Comparison of ENCODE assay signal across 8 mouse cellular contexts in genomic region chr2:35609317-35609716, GRCm38 (mm10). TPM values are rescaled to one million over a fixed set of nuclear protein-coding genes. Genes with fewer than 3 reads are reported as not detected.
DNase-seq lines count a peak whose midpoint lies in the region; ATAC-seq and TF ChIP-seq lines count a peak whose summit lies in the region.

No protein-coding gene starts in this region.

- H3K9ac ChIP-seq in forebrain, postnatal 0 days, result no peak overlapping the region
- no peak overlapping the region for H3K9ac ChIP-seq in forebrain, embryonic 14.5 days (ENCODE audit: low read length)
- peak overlapping the region; percentile 49 for H3K9ac ChIP-seq in heart, embryonic 16.5 days (ENCODE audit: low read length)

- peaks cover 13% of the 10 kb centered on the region for H3K4me1 ChIP-seq in forebrain, postnatal 0 days (ENCODE audit: insufficient read depth)
- peaks cover 19% of the 10 kb centered on the region for H3K4me1 ChIP-seq in forebrain, embryonic 14.5 days (ENCODE audit: control insufficient read depth, insufficient read depth, low read length)
- peaks cover 70% of the 10 kb centered on the region for H3K4me1 ChIP-seq in heart, embryonic 16.5 days (ENCODE audit: control insufficient read depth, insufficient read depth, low read length)

- H3K4me2 ChIP-seq in forebrain, postnatal 0 days (ENCODE audit: low read depth), result no peak overlapping the region
- H3K4me2 ChIP-seq in forebrain, embryonic 14.5 days (ENCODE audit: low read length), result no peak overlapping the region
- peak overlapping the region; percentile 24; the same call in 1 of the 2 replicates for H3K4me2 ChIP-seq in heart, embryonic 16.5 days (ENCODE audit: low read depth, low read length)

- peak; percentile 54 for TF ChIP-seq CTCF in forebrain, postnatal 0 days (IDR thresholded peaks at IDR 0.05; ENCODE audit: low read depth)

- WGBS in forebrain, postnatal 0 days, result 58% methylated on average over 9 of the region's 9 CpGs
- 72% methylated on average over 9 of the region's 9 CpGs for WGBS in forebrain, embryonic 14.5 days
- WGBS in heart, embryonic 16.5 days, result 31% methylated on average over 9 of the region's 9 CpGs

- no peak overlapping the region for H3K27ac ChIP-seq in forebrain, postnatal 0 days (ENCODE audit: low read depth, low read length)
- H3K27ac ChIP-seq in forebrain, embryonic 14.5 days (ENCODE audit: low read depth, low read length), result no peak overlapping the region
- H3K27ac ChIP-seq in heart, embryonic 16.5 days (ENCODE audit: low read length), result peak overlapping the region; percentile 70

- no peak overlapping the region for H3K4me3 ChIP-seq in forebrain, postnatal 0 days (ENCODE audit: low read depth, low read length)
- no peak overlapping the region for H3K4me3 ChIP-seq in forebrain, embryonic 14.5 days (ENCODE audit: low read depth, low read length)
- H3K4me3 ChIP-seq in heart, embryonic 16.5 days (ENCODE audit: low read length), result no peak overlapping the region

- no peaks in the 10 kb centered on the region for H3K27me3 ChIP-seq in forebrain, postnatal 0 days (ENCODE audit: insufficient read depth, low read length)
- H3K27me3 ChIP-seq in forebrain, embryonic 14.5 days (replicated peaks; ENCODE audit: control insufficient read depth, insufficient read depth, low read length), result no peaks in the 10 kb centered on the region
- H3K27me3 ChIP-seq in heart, embryonic 16.5 days (ENCODE audit: control insufficient read depth, insufficient read depth, low read length), result no peaks in the 10 kb centered on the region

- peak; percentile 38; the same call in 1 of the 2 replicates for ATAC-seq in forebrain, postnatal 0 days
- no peak for ATAC-seq in forebrain, embryonic 14.5 days
- peak; percentile 81 for ATAC-seq in heart, embryonic 16.5 days (replicated peaks; ENCODE audit: extremely low read depth, insufficient read depth, low FRiP score)
- ATAC-seq in megakaryocyte progenitor cell, adult 5-6 weeks (replicated peaks; ENCODE audit: poor library complexity), result peak; percentile 49

- no peak for DNase-seq in forebrain, postnatal 0 days
- no peak for DNase-seq in forebrain, embryonic 14.5 days (ENCODE audit: low spot score)
- DNase-seq in right cerebral cortex, adult 2 months (ENCODE audit: low spot score in 2 of 2), result peak; percentile 39 to 47
- no peak for DNase-seq in right cerebral cortex, postnatal 14 days
- no peak for DNase-seq in embryo, embryonic 10 days (ENCODE audit: low spot score)
- no peak for DNase-seq in c-Kit-positive CD71-positive TER-119-positive erythroid progenitor cells, embryonic 14.5 days (ENCODE audit: low spot score)

- no peaks in the 10 kb centered on the region for H3K36me3 ChIP-seq in forebrain, postnatal 0 days (ENCODE audit: insufficient read depth)
- no peaks in the 10 kb centered on the region for H3K36me3 ChIP-seq in forebrain, embryonic 14.5 days (ENCODE audit: control insufficient read depth, insufficient read depth, low read length)
- no peaks in the 10 kb centered on the region for H3K36me3 ChIP-seq in heart, embryonic 16.5 days (ENCODE audit: control insufficient read depth, insufficient read depth)

- no peaks in the 10 kb centered on the region for H3K9me3 ChIP-seq in forebrain, postnatal 0 days (ENCODE audit: low read length)
- no peaks in the 10 kb centered on the region for H3K9me3 ChIP-seq in forebrain, embryonic 14.5 days (replicated peaks; ENCODE audit: control insufficient read depth, low read length)
- H3K9me3 ChIP-seq in heart, embryonic 16.5 days (replicated peaks; ENCODE audit: control insufficient read depth, low read length), result no peaks in the 10 kb centered on the region

RNA-seq across cellular contexts. Expression of gene Dab2ip, which starts 51.3 kb away (rescaled TPM):
- 112 and 119 TPM in 2 replicates for total RNA-seq in forebrain, postnatal 0 days (2014; rRNA removed)
- 54.9 and 65.4 TPM in 2 replicates for polyA plus RNA-seq in forebrain, postnatal 0 days (2015; fragmentation: Nextera tagmentation; extraction: Ambion mirVana)
- 29.7 and 37.9 TPM in 2 replicates for polyA plus RNA-seq in forebrain, embryonic 14.5 days (2014; fragmentation: Nextera tagmentation; extraction: Ambion mirVana)
- 27.1 and 32.9 TPM in 2 replicates for polyA plus RNA-seq in heart, embryonic 16.5 days (2015; fragmentation: Nextera tagmentation; extraction: Ambion mirVana)
- 3.9 and 4.0 TPM in 2 replicates for total RNA-seq in megakaryocyte progenitor cell, adult 5-6 weeks (2015)
- total RNA-seq in megakaryocyte progenitor cell, adult 5-6 weeks (2017), result 3.0 and 4.1 TPM in 2 replicates

Comparison
In these comparisons a context has a peak if more than half of its experiments do, and no peak if none do; other contexts are left out.
1. DNase-seq: peak in right cerebral cortex, adult 2 months (2 of 2); none in forebrain, postnatal 0 days (single experiment), forebrain, embryonic 14.5 days (single experiment), right cerebral cortex, postnatal 14 days (single experiment), embryo, embryonic 10 days (single experiment) and c-Kit-positive CD71-positive TER-119-positive erythroid progenitor cells, embryonic 14.5 days (single experiment).